8 mouse cellular contexts compared by ENCODE assay signal in the genomic region with DNA sequence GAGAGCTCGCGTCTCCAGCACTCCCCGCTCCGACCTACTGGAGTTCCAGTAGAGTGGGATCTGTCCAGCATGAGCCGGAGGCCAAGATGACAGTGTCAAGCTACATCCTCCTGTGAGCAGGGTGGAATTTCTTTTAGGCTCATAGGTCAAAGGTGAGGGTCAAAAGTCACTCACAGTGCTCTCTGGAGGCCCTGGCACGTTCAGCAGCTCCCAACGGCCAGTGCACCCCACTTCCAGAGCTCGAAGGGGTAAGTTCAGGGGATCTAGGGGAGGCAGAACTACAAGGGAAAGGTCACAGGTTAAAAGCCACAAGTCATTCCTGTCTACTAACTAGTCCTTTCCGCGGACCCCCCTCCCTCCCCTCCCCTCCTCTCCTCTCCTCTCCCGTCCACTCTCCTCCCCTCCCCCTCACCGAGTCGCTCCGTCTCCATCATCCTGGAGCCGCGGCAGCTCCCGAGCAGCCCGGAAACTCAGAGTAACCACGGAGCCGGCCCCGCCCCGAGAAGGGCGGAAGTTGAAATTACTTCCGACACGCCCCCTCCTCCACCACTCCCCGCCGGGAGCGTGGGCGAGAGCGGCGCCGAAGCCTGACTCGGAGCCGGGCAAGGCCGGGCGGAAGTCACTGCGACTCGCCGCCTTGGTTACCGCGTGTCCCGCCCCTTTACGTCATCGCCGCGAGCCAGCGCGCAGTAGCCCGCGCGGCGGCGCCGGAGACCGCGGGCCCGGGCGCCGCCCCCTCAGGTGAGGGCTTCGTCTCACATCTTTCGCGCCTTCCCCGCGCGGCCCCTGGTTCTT. TPM values are rescaled to one million over a fixed set of nuclear protein-coding genes. Genes with fewer than 3 reads are reported as not detected.
DNase-seq lines count a peak whose midpoint lies in the region; ATAC-seq lines count a peak whose summit lies in the region.

A gene (minus strand): TSS at position 489 of the 795 bp plus-strand sequence.
A gene (plus strand): TSS at position 670 of the 795 bp plus-strand sequence.

- H3K4me2 ChIP-seq in kidney, embryonic 15.5 days = peak within 1 kb of the TSS; percentile 87

- H3K27me3 ChIP-seq in heart, embryonic 10.5 days (ENCODE audit: insufficient read depth, poor library complexity, severe bottlenecking) = no peaks in the 10 kb centered on the region
- H3K27me3 ChIP-seq in kidney, embryonic 15.5 days = no peaks in the 10 kb centered on the region

- H3K36me3 ChIP-seq in heart, embryonic 10.5 days = peaks cover 63% of the 10 kb centered on the region
- H3K36me3 ChIP-seq in kidney, embryonic 15.5 days = peaks cover 68% of the 10 kb centered on the region

- peak; percentile 99 for DNase-seq in B cell, adult 2 months
- DNase-seq in brain, adult 2 months (ENCODE audit: low read depth, low spot score) = peak; percentile 99
- DNase-seq in heart, embryonic 10.5 days (ENCODE audit: low spot score) = peak; percentile 98
- peak; percentile 98 for DNase-seq in liver
- DNase-seq in spleen, postnatal 4 days (ENCODE audit: low spot score in 2 of 2) = peak; percentile 98

- H3K9me3 ChIP-seq in heart, embryonic 10.5 days = no peaks in the 10 kb centered on the region
- H3K9me3 ChIP-seq in kidney, embryonic 15.5 days (replicated peaks) = no peaks in the 10 kb centered on the region

- ATAC-seq in erythroblast, adult 5-6 weeks (replicated peaks; ENCODE audit: low FRiP score, poor library complexity, severe bottlenecking) = peak; percentile 96
- peak; percentile 96 for ATAC-seq in kidney, embryonic 15.5 days (replicated peaks; ENCODE audit: low FRiP score)
- ATAC-seq in monocyte, adult 5-6 weeks (replicated peaks; ENCODE audit: insufficient number of reproducible peaks, low FRiP score, low TSS enrichment, poor library complexity, severe bottlenecking) = peak; percentile 92

- WGBS in heart, embryonic 10.5 days = under 1% methylated on average over 63 of the region's 65 CpGs
- WGBS in kidney, embryonic 15.5 days = under 1% methylated on average over 65 of the region's 65 CpGs

- peaks cover 18% of the 10 kb centered on the region for H3K4me1 ChIP-seq in heart, embryonic 10.5 days
- peaks cover 25% of the 10 kb centered on the region for H3K4me1 ChIP-seq in kidney, embryonic 15.5 days

- H3K9ac ChIP-seq in kidney, embryonic 15.5 days = peak within 1 kb of the TSS; percentile 95

- H3K27ac ChIP-seq in heart, embryonic 10.5 days = peak within 1 kb of the TSS; percentile 92
- peak within 1 kb of the TSS; percentile 69 for H3K27ac ChIP-seq in kidney, embryonic 15.5 days

- peak within 1 kb of the TSS; percentile 96 for H3K4me3 ChIP-seq in heart, embryonic 10.5 days
- peak within 1 kb of the TSS; percentile 96 for H3K4me3 ChIP-seq in kidney, embryonic 15.5 days (replicated peaks)

RNA-seq across cellular contexts. Expression of the first gene that starts in this region (rescaled TPM):
- 4.8 and 9.8 TPM in 2 replicates for total RNA-seq in erythroblast, adult 5-6 weeks (2015; ENCODE audit: low replicate concordance)
- 16.0 and 20.4 TPM in 2 replicates for total RNA-seq in erythroblast, adult 5-6 weeks (2017; ENCODE audit: low replicate concordance)
- polyA plus RNA-seq in heart, embryonic 10.5 days (2016; fragmentation: Nextera tagmentation; extraction: Ambion mirVana) = 39.9 and 43.6 TPM in 2 replicates
- polyA plus RNA-seq in kidney, embryonic 15.5 days (2015; fragmentation: Nextera tagmentation; extraction: Ambion mirVana) = 48.5 and 53.1 TPM in 2 replicates
- total RNA-seq in monocyte, adult 5-6 weeks (2017) = 55.7 to 103 TPM (median 62.4 TPM) in 3 replicates

RNA-seq across cellular contexts. Expression of the second gene that starts in this region (rescaled TPM):
- total RNA-seq in erythroblast, adult 5-6 weeks (2015; ENCODE audit: low replicate concordance) = 23.0 and 30.0 TPM in 2 replicates
- 16.3 and 19.7 TPM in 2 replicates for total RNA-seq in erythroblast, adult 5-6 weeks (2017; ENCODE audit: low replicate concordance)
- polyA plus RNA-seq in heart, embryonic 10.5 days (2016; fragmentation: Nextera tagmentation; extraction: Ambion mirVana) = 89.6 and 104 TPM in 2 replicates
- 101 and 116 TPM in 2 replicates for polyA plus RNA-seq in kidney, embryonic 15.5 days (2015; fragmentation: Nextera tagmentation; extraction: Ambion mirVana)
- 16.3 to 45.3 TPM (median 33.1 TPM) in 3 replicates for total RNA-seq in monocyte, adult 5-6 weeks (2017)

Comparison
In these comparisons a context has a peak if more than half of its experiments do, and no peak if none do; other contexts are left out.
1. Peak in every context shown above with its lines: DNase-seq, ATAC-seq, H3K4me3 ChIP-seq and H3K27ac ChIP-seq.